Mouse (Mus musculus) heart, embryonic 13.5 days (tissue): ENCODE results near the gene Cs. TPM values are rescaled to one million over a fixed set of nuclear protein-coding genes. Genes with fewer than 3 reads are reported as not detected.
A peak's percentile ranks its signal among the peaks of the same experiment; 100 is the strongest.

Source experiments
- ATAC-seq: fragments of 200-750 bp; cut with Nextera tagmentation; 2 replicates; pipeline ENCODE4 v1.8.0; 2017; ENCODE audit warnings: moderate TSS enrichment; ENCODE audit not compliant: insufficient number of reproducible peaks, low FRiP score, low TSS enrichment; ENCODE audit errors: extremely low read depth
- H3K27ac ChIP-seq: fragments of 300-500 bp; sonication (generic); replicated peaks from 2 replicates; pipeline ENCODE4 v1.5.1; 2015; ENCODE audit warnings: moderate library complexity, mild to moderate bottlenecking, inconsistent platforms
- H3K27me3 ChIP-seq: fragments of 300-500 bp; sonication (generic); replicated peaks from 2 replicates; pipeline ENCODE4 v1.6.1; 2015; ENCODE audit warnings: mild to moderate bottlenecking, inconsistent platforms
- H3K36me3 ChIP-seq: fragments of 300-500 bp; sonication (generic); 2 replicates; pipeline ENCODE4 v1.6.1; 2015; ENCODE audit warnings: mild to moderate bottlenecking, inconsistent platforms
- H3K4me1 ChIP-seq: fragments of 300-500 bp; sonication (generic); 2 replicates; pipeline ENCODE4 v1.6.1; 2015; ENCODE audit warnings: inconsistent platforms
- H3K4me2 ChIP-seq: fragments of 300-500 bp; sonication (generic); 2 replicates; pipeline ENCODE4 v1.6.1; 2015; ENCODE audit warnings: inconsistent platforms, mild to moderate bottlenecking, moderate library complexity
- H3K4me3 ChIP-seq: fragments of 300-500 bp; sonication (generic); 2 replicates; pipeline ENCODE4 v1.5.1; 2015; ENCODE audit warnings: moderate library complexity, mild to moderate bottlenecking, inconsistent platforms
- H3K9ac ChIP-seq: fragments of 300-500 bp; sonication (generic); 2 replicates; pipeline ENCODE4 v1.6.1; 2015; ENCODE audit warnings: inconsistent platforms, mild to moderate bottlenecking, moderate library complexity
- H3K9me3 ChIP-seq: fragments of 300-500 bp; sonication (generic); 2 replicates; pipeline ENCODE4 v1.6.1; 2016; ENCODE audit warnings: inconsistent platforms
- WGBS: fragments of 180-500 bp; shearing (Covaris S2); methylation state at CpG from one replicate; pipeline ENCODE4 v1.1.7; 2015; ENCODE audit warnings: mixed read lengths; 5-methylcytosine and 5-hydroxymethylcytosine counted together
- polyA plus RNA-seq: library from polyadenylated mRNA; unstranded; fragments of >200 nt; fragmentation: Nextera tagmentation; extraction: Ambion mirVana; gene quantifications from 2 replicates; pipeline ENCODE4 v1.2.1, GENCODE M21; 2015

The Cs gene
- polyA plus RNA-seq, 1 experiment from 2014 or later, result 396 TPM

DNA sequence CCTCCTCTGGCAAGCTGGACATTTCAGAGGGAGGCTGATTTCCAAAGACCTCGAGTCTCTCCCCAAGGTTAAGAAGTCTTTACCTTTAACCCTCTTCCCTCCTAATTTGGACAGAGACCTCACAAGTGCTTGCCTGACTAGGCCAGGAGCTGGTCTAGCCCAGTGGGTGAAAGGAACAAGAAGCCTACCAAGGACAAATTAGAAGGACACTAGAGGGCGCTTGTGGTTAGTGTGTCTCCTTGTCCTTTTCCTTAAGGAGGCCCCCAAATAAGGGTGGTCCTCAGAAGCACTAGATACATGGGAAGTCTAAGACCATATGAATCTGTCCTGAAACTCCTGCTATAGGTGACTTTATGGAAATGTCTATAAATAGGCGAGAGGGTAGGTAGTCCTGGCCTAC, 25.0 kb downstream of the Cs start:
- Histone ChIP-seq H3K4me3 (no peak overlapping the region), H3K27me3 (no peaks in the 10 kb centered on the region), H3K4me2 (no peak overlapping the region), H3K9ac (no peak overlapping the region), H3K4me1 (peaks cover 10% of the 10 kb centered on the region), H3K36me3 (peaks cover 84% of the 10 kb centered on the region), H3K9me3 (no peaks in the 10 kb centered on the region), H3K27ac (no peak overlapping the region)
- ATAC-seq, result no peak
- WGBS, result 44% methylated on average over 3 of the region's 3 CpGs

DNA sequence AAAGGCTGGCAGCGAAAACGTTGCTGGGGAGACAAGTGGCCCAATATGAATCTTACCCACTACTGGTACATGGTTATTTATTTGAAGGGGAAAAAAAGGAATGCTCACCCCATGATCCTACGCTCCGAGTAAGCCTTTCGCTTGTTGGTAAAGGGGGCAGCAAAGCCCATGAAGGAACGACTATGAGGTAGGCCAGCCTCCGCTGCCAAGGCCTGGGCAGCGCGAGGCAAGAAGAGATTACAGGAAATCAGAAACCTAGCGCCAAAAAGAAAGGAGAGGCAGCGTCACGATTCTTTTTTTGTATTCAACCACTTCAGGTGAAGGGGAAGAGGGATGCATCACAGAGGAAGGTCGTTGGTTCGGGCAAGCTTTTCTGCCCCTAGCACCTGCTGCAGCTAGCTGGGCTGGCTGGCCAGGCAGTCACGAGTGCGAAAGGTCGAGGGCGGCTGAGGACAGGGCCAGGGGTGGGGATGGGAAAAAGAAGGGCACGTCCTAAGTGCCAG, 30.4 kb downstream of the Cs start:
- Histone ChIP-seq H3K9ac (peak overlapping the region; percentile 86), H3K36me3 (peaks cover 30% of the 10 kb centered on the region)
- 14% methylated on average over 19 of the region's 19 CpGs for WGBS

DNA sequence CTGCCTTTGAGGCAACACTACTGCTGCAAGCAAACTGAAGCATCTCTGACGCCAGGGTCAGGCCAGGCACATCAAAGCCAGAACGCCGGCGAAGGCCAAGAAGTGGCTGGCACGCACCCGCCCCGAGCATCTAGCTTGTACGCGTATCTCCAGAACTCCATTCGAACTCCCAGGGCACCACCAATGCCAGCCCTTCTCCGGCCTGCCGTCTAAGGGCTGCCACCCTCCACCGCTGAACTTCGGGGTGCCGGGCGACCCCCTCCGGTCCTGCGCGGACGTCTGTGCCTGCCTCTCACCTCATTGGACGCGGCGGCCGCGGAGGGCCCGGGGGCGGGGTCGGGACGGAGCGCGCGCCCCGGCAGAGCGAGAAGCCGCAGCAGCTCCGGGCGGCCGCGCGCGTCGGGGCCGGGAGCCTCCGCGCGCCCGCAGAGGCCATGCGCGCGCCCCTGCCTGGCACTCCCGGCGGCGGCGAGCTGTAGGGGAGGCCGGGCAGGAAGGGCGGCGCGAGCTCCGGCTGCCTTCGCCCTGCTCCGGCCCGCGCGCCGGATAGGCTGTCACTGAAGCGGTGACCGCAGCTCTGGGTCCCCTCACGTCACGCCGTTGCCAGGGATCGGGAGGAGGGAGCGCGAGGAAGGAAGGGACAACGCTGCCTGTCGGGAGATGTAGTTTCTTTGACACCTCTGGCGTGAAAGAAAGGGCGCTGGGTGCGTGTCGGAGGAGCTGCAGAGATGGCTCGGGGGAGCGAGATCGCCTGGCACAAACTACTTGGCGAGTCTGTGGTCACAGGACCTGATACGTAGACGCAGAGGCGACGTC, 31.1 kb downstream of the Cs start, which contains the start of gene Coq10a:
Gene Coq10a, minus strand, starts transcription at position 596 of the 816 bp plus-strand sequence.
- no peaks in the 10 kb centered on the region for H3K27me3 ChIP-seq
- no peaks in the 10 kb centered on the region for H3K9me3 ChIP-seq
- peak within 1 kb of the TSS; percentile 92 for H3K4me2 ChIP-seq
- under 1% methylated on average over 87 of the region's 87 CpGs for WGBS
- peak within 1 kb of the TSS; percentile 86 for H3K9ac ChIP-seq
- ATAC-seq, result peak; percentile 94
- H3K4me3 ChIP-seq, result peak within 1 kb of the TSS; percentile 70
- H3K36me3 ChIP-seq, result peaks cover 23% of the 10 kb centered on the region
- H3K4me1 ChIP-seq, result peaks cover 32% of the 10 kb centered on the region
- H3K27ac ChIP-seq, result peak within 1 kb of the TSS; percentile 93

More for the DNA sequence above, 30.4 kb downstream of the Cs start:
- Histone ChIP-seq H3K27ac (peak overlapping the region; percentile 93), H3K4me2 (peak overlapping the region; percentile 92), H3K4me3 (peak overlapping the region; percentile 70), H3K27me3 (no peaks in the 10 kb centered on the region), H3K9me3 (no peaks in the 10 kb centered on the region), H3K4me1 (peaks cover 25% of the 10 kb centered on the region)
- no peak for ATAC-seq

DNA sequence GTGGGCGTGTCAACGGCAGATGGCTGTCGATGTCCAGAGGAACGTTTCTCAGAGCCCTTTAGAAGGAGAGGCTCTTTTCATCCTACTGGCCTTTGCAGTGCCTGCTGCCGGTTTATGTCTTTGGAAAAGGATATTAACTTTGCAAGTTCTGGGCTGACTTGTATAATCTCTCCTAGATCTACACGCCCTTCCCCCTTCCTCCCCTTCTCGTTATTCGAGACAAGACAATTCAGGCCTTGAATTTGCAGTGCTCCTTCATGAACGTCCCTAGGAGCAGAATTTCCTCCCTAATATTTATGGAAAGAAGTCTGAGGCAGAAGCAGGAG, 31.6 kb downstream of the Cs start:
- WGBS, result 7% methylated on average over 9 of the region's 9 CpGs
- H3K27ac ChIP-seq, result peak overlapping the region; percentile 93
- no peak; the same call in 1 of the 2 replicates for ATAC-seq
- peaks cover 32% of the 10 kb centered on the region for H3K4me1 ChIP-seq
- no peaks in the 10 kb centered on the region for H3K27me3 ChIP-seq
- H3K4me3 ChIP-seq, result peak overlapping the region; percentile 70
- peak overlapping the region; percentile 86 for H3K9ac ChIP-seq
- H3K4me2 ChIP-seq, result peak overlapping the region; percentile 92
- peaks cover 17% of the 10 kb centered on the region for H3K36me3 ChIP-seq
- no peaks in the 10 kb centered on the region for H3K9me3 ChIP-seq

DNA sequence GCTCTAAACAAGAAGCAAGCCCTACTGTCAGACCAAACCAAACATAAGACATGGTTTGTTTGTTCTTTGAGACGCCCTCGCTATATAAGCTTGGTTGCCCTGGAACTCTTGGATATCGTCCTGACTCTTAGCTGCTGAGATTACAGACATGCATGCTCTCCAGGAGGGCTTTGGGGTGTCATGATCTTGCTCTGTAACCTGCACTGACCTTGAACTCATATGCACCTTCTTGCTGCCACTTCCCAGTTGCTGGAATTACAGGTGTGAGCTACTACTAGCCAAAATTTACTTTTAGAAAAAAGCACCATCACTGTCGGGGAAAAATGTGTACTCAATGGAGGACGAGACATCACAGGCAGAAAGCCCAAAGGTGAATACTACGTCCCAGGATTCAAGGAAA, 32.1 kb downstream of the Cs start:
- peak overlapping the region; percentile 86 for H3K9ac ChIP-seq
- H3K4me1 ChIP-seq, result peaks cover 32% of the 10 kb centered on the region
- H3K27me3 ChIP-seq, result no peaks in the 10 kb centered on the region
- no peaks in the 10 kb centered on the region for H3K9me3 ChIP-seq
- H3K27ac ChIP-seq, result peak overlapping the region; percentile 93
- H3K36me3 ChIP-seq, result peaks cover 13% of the 10 kb centered on the region
- ATAC-seq, result no peak
- 81% methylated on average over 6 of the region's 6 CpGs for WGBS
- H3K4me2 ChIP-seq, result peak overlapping the region; percentile 92
- H3K4me3 ChIP-seq, result peak overlapping the region; percentile 70

DNA sequence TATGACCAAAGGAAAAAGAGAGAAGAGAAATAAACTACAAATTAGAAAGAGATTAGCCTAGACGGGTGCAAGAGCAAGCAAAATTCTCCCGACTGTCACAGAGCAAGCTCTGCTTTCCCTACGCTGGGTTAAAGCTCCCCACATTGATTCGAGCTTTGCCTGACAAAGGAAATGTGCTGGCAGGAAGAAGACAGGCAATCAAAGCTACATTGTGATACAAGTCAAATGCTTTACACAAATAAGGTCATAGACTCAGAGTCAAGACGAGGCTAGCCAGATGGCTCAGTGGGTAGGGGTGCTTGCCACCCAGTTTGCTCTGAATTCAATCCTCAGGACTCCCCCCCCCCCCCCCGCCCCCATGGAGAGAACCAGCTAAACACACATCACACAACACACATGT, 32.5 kb downstream of the Cs start:
- 72% methylated on average over 5 of the region's 6 CpGs for WGBS
- Histone ChIP-seq H3K27ac (0 out of 2 replicates have a peak overlapping the region, but pooled peaks have one; percentile 93), H3K4me3 (no peak overlapping the region)

DNA sequence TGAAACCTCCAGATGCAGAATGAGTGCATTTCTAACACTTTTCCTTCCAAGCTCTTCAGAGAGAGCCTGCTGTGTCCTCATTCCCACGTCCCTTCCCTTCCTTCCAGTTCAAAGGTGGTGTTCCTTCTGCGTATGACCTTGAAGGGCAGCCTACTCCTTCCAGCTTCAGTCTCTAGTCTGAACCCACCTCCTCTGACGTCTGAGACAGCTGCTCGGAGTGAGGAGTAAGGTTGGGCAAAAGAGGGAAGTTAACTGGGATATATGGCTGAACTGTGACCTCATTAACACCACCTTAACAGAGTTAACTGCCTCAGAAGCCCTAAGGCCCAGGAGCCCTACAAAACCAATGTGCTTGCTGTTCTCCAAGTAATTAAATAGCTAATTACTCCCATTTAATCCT, 33.1 kb downstream of the Cs start:
- peaks cover 3% of the 10 kb centered on the region for H3K36me3 ChIP-seq
- 0 out of 2 replicates have a peak overlapping the region, but pooled peaks have one; percentile 6 for H3K9ac ChIP-seq
- 54% methylated on average over 4 of the region's 4 CpGs for WGBS
- H3K9me3 ChIP-seq, result no peaks in the 10 kb centered on the region
- H3K4me3 ChIP-seq, result no peak overlapping the region
- peaks cover 32% of the 10 kb centered on the region for H3K4me1 ChIP-seq
- H3K27me3 ChIP-seq, result no peaks in the 10 kb centered on the region
- no peak overlapping the region for H3K27ac ChIP-seq
- H3K4me2 ChIP-seq, result no peak overlapping the region
- ATAC-seq, result no peak

More for the DNA sequence above, 32.5 kb downstream of the Cs start:
- Histone ChIP-seq H3K36me3 (peaks cover 9% of the 10 kb centered on the region), H3K4me1 (peaks cover 32% of the 10 kb centered on the region), H3K4me2 (no peak overlapping the region), H3K9ac (no peak overlapping the region), H3K9me3 (no peaks in the 10 kb centered on the region), H3K27me3 (no peaks in the 10 kb centered on the region)
- ATAC-seq, result no peak

DNA sequence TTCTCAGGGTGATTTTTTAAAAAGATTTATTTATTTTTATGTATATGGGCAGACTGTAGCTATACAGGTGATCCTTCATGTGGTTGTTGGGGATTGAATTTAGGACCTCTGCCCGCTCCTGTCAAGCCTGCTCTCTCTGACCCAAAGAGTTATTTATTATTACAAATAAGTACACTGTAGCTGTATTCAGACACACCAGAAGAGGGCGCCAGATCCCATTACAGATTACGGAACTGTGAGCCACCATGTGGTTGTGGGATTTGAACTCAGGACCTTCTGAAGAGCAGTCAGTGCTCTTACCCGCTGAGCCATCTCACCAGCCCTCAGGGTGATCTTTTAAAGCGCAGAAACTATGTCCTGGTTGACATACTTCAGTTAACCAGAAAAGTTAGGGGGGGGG, 34.6 kb downstream of the Cs start:
- 77% methylated on average over 5 of the region's 5 CpGs for WGBS
- H3K27me3 ChIP-seq, result no peaks in the 10 kb centered on the region
- no peak overlapping the region for H3K4me3 ChIP-seq
- no peak for ATAC-seq
- H3K27ac ChIP-seq, result no peak overlapping the region
- no peaks in the 10 kb centered on the region for H3K9me3 ChIP-seq
- H3K9ac ChIP-seq, result no peak overlapping the region
- H3K4me2 ChIP-seq, result no peak overlapping the region
- peaks cover 39% of the 10 kb centered on the region for H3K4me1 ChIP-seq
- H3K36me3 ChIP-seq, result no peaks in the 10 kb centered on the region

DNA sequence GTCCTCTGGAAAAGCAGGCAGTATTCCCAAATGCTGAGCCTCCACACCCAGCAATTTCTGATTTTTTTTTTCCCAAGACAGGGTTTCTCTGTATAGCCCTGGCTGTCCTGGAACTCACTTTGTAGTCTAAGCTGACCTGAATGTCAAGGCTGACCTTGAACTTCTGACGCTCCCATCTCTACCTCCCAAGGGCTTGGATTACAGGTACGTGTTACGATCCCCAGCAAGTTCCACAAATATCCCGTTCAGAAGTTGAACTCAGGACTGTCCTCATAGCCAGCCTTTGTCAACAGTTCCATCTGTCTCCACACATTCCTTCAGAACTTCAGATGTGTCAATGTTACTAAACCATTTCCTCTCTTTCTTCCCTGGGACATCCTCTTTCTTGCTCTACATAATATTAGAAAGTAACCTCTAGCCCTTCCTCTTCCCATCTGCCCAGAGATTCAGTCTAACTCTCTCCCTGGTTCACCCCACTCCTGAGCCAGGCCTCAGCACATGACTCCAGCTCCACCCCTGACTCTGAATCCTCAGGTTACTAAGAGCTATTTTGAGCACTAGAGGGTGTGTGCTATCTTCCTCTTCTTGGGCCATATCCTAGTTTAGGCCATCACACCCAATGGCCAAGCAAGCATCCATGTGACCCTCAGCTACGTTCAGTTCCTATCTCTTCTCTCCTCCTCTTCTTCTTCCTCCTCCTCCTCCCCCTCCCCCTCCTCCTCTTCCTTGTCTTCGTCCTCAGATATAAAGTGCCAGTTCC, 35.6 kb downstream of the Cs start:
- no peaks in the 10 kb centered on the region for H3K36me3 ChIP-seq
- no peaks in the 10 kb centered on the region for H3K9me3 ChIP-seq
- H3K4me2 ChIP-seq, result no peak overlapping the region
- no peaks in the 10 kb centered on the region for H3K27me3 ChIP-seq
- WGBS, result 47% methylated on average over 6 of the region's 6 CpGs
- H3K9ac ChIP-seq, result no peak overlapping the region
- ATAC-seq, result no peak
- H3K4me1 ChIP-seq, result peaks cover 36% of the 10 kb centered on the region
- H3K27ac ChIP-seq, result peak overlapping the region; percentile 80
- H3K4me3 ChIP-seq, result no peak overlapping the region

DNA sequence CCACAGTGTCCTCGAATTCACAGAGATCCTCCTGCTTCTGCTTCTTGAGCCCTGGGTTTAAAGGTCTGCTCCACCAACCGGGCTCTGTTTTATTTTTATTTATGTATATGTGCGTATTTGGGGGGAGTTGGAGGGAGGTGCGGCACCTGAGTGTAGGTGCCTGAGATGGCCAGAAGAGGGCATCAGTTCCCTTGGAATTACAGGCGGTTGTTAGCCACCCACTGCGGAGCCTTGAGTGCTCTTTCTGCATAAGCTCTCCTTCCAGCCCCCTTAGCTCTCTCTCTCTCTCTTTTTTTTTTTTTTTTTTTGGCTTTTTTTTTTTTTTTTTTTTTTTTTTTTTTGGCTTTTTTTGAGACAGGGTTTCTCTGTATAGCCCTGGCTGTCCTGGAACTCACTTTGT, 36.9 kb downstream of the Cs start:
- Histone ChIP-seq H3K4me2 (no peak overlapping the region), H3K9ac (no peak overlapping the region), H3K4me3 (no peak overlapping the region), H3K9me3 (no peaks in the 10 kb centered on the region), H3K4me1 (peaks cover 44% of the 10 kb centered on the region), H3K36me3 (peaks cover 12% of the 10 kb centered on the region), H3K27ac (no peak overlapping the region), H3K27me3 (no peaks in the 10 kb centered on the region)
- no peak for ATAC-seq
- WGBS, result 73% methylated on average over 6 of the region's 6 CpGs

DNA sequence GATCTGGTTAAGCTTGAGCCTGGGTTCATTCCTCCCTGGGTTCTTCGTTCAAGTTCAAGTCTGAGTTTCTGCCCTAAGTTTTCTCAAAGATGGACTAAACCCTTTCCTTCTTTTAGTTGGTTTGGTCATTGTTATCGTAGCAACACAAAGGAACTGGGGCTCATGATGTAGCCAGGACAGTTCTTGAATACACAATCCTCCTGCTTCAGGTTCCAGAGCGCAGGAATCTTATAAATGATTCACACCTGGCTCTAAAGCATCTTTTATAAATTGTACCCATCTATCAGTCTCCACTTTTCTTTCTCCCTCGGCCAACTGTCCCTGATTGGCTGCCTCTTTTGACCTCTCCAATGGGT, 38.5 kb downstream of the Cs start:
- H3K4me2 ChIP-seq, result peak overlapping the region; percentile 83
- peak overlapping the region; percentile 87 for H3K4me3 ChIP-seq
- H3K27ac ChIP-seq, result peak overlapping the region; percentile 94
- peak overlapping the region; percentile 98 for H3K9ac ChIP-seq
- 47% methylated on average over 4 of the region's 4 CpGs for WGBS
- H3K27me3 ChIP-seq, result no peaks in the 10 kb centered on the region
- no peak for ATAC-seq
- H3K4me1 ChIP-seq, result peaks cover 38% of the 10 kb centered on the region
- H3K9me3 ChIP-seq, result no peaks in the 10 kb centered on the region
- peaks cover 29% of the 10 kb centered on the region for H3K36me3 ChIP-seq
